Mouse (Mus musculus) lung, adult 10 weeks (tissue): ENCODE results near the gene Luc7l3. TPM values are rescaled to one million over a fixed set of nuclear protein-coding genes. Genes with fewer than 3 reads are reported as not detected.

ENCODE experiments used
- polyA plus RNA-seq: library from polyadenylated mRNA; stranded (reverse); fragments of 350-450 nt; fragmentation: Illumina TruSeq; extraction: RNeasy Lipid Tissue Mini Kit (QIAGEN cat#74804); gene quantifications from one replicate; pipeline ENCODE4 v1.2.3, GENCODE M21; 2014; ENCODE audit warnings: low read depth, low replicate concordance; ENCODE audit not compliant: insufficient read depth

Luc7l3 gene
- polyA plus RNA-seq: 42.5 TPM

GRCm38 (mm10) chr11:94321931-94322400 lies at the start of gene Luc7l3:
Luc7l3 (minus strand) TSS chr11:94321988.

GRCm38 (mm10) chr11:94327693-94328643 lies 6.2 kb upstream of the Luc7l3 start, which contains the start of gene Ankrd40:
Ankrd40 (plus strand) TSS chr11:94328001.

GRCm38 (mm10) chr11:94281199-94282181 lies 40.3 kb downstream of the Luc7l3 start, which contains the start of gene Gm21885:
Gm21885 (plus strand) TSS chr11:94281873.

GRCm38 (mm10) chr11:94245955-94246788 lies 75.6 kb downstream of the Luc7l3 start, which contains the start of gene Wfikkn2:
Wfikkn2 (minus strand) TSS chr11:94246005.

Other genes with a start within 250 kb of the Luc7l3 start
- gene Tob1, start 110.5 kb downstream of the Luc7l3 start, polyA plus RNA-seq: 27.6 TPM
- 0.55 TPM for gene Wfikkn2, start 76.0 kb downstream of the Luc7l3 start, polyA plus RNA-seq
- gene Gm21885, start 40.1 kb downstream of the Luc7l3 start, polyA plus RNA-seq: not detected
- gene Ankrd40, start 6.0 kb upstream of the Luc7l3 start, polyA plus RNA-seq: 89.4 TPM
- gene Abcc3, start 71.0 kb upstream of the Luc7l3 start, polyA plus RNA-seq: 21.3 TPM
- gene Cacna1g, start 152.2 kb upstream of the Luc7l3 start, polyA plus RNA-seq: 0.23 TPM
- 0.11 TPM for gene Spata20, start 164.2 kb upstream of the Luc7l3 start, polyA plus RNA-seq
- 21.0 TPM for gene Epn3, start 178.0 kb upstream of the Luc7l3 start, polyA plus RNA-seq
- 9.0 TPM for gene Mycbpap, start 199.8 kb upstream of the Luc7l3 start, polyA plus RNA-seq
- 2.1 TPM for gene Rsad1, start 227.3 kb upstream of the Luc7l3 start, polyA plus RNA-seq
- 20.1 TPM for gene Chad, start 243.1 kb upstream of the Luc7l3 start, polyA plus RNA-seq